Mouse (Mus musculus): ENCODE results near the gene Eno2. TPM values are rescaled to one million over a fixed set of nuclear protein-coding genes. Genes with fewer than 3 reads are reported as not detected.

Eno2 gene
- 0.11 and 0.80 TPM in 2 replicates for polyA plus RNA-seq (2012; ENCODE audit: low replicate concordance)

GRCm38 (mm10) chr6:124769101-124769765 lies at the start of gene Eno2:
TSS of gene Eno2 (minus strand) at chr6:124769673.

GRCm38 (mm10) chr6:124813933-124814332 lies 44.5 kb upstream of the Eno2 start, which contains the start of gene Tpi1:
TSS of gene Tpi1 (minus strand) at chr6:124814296.

GRCm38 (mm10) chr6:124808358-124809012 lies 39.0 kb upstream of the Eno2 start, which contains the start of gene Spsb2:
TSS of gene Spsb2 (plus strand) at chr6:124808661.

GRCm38 (mm10) chr6:124779222-124779983 lies 9.9 kb upstream of the Eno2 start, which contains the start of gene Lrrc23:
TSS of gene Lrrc23 (minus strand) at chr6:124779727.

GRCm38 (mm10) chr6:124755831-124756595 lies 13.5 kb downstream of the Eno2 start, which contains the start of the genes Gm45234 and Atn1:
TSS of gene Gm45234 (minus strand) at chr6:124756021.
TSS of gene Atn1 (minus strand) at chr6:124756524.

GRCm38 (mm10) chr6:124740888-124741761 lies 28.3 kb downstream of the Eno2 start, which contains the start of gene Grcc10:
TSS of gene Grcc10 (minus strand) at chr6:124741374.

GRCm38 (mm10) chr6:124738511-124739023 lies 30.9 kb downstream of the Eno2 start, which contains the start of gene Ptpn6:
TSS of gene Ptpn6 (minus strand) at chr6:124738714.

GRCm38 (mm10) chr6:124711824-124712782 lies 57.4 kb downstream of the Eno2 start, which contains the start of the genes Emg1 and Phb2:
TSS of gene Emg1 (minus strand) at chr6:124712178.
TSS of gene Phb2 (plus strand) at chr6:124712336.

Other genes with a start within 250 kb of the Eno2 start
- 0.06 and 0.26 TPM in 2 replicates for gene C1s1, start 227.3 kb downstream of the Eno2 start, polyA plus RNA-seq (2012; ENCODE audit: low replicate concordance)
- gene C1rb, start 199.4 kb downstream of the Eno2 start, polyA plus RNA-seq (2012; ENCODE audit: low replicate concordance): not detected in 2 replicates
- gene C1s2, start 133.6 kb downstream of the Eno2 start, polyA plus RNA-seq (2012; ENCODE audit: low replicate concordance): not detected in 2 replicates
- 181 and 313 TPM in 2 replicates for gene Lpcat3, start 106.6 kb downstream of the Eno2 start, polyA plus RNA-seq (2012; ENCODE audit: low replicate concordance)
- gene Emg1, start 57.5 kb downstream of the Eno2 start, polyA plus RNA-seq (2012; ENCODE audit: low replicate concordance): 121 and 214 TPM in 2 replicates
- gene Phb2, start 57.3 kb downstream of the Eno2 start, polyA plus RNA-seq (2012; ENCODE audit: low replicate concordance): 176 and 319 TPM in 2 replicates
- 35.0 and 59.4 TPM in 2 replicates for gene Ptpn6, start 31.0 kb downstream of the Eno2 start, polyA plus RNA-seq (2012; ENCODE audit: low replicate concordance)
- 14.7 and 16.6 TPM in 2 replicates for gene Grcc10, start 28.3 kb downstream of the Eno2 start, polyA plus RNA-seq (2012; ENCODE audit: low replicate concordance)
- 6.5 and 9.2 TPM in 2 replicates for gene Gm45234, start 13.7 kb downstream of the Eno2 start, polyA plus RNA-seq (2012; ENCODE audit: low replicate concordance)
- gene Atn1, start 13.1 kb downstream of the Eno2 start, polyA plus RNA-seq (2012; ENCODE audit: low replicate concordance): 34.5 and 35.4 TPM in 2 replicates
- not detected in 2 replicates for gene Lrrc23, start 10.1 kb upstream of the Eno2 start, polyA plus RNA-seq (2012; ENCODE audit: low replicate concordance)
- gene Spsb2, start 39.0 kb upstream of the Eno2 start, polyA plus RNA-seq (2012; ENCODE audit: low replicate concordance): 6.3 and 9.8 TPM in 2 replicates
- gene Tpi1, start 44.6 kb upstream of the Eno2 start, polyA plus RNA-seq (2012; ENCODE audit: low replicate concordance): 16.7 and 65.2 TPM in 2 replicates
- gene Usp5, start 59.8 kb upstream of the Eno2 start, polyA plus RNA-seq (2012; ENCODE audit: low replicate concordance): 22.3 and 54.7 TPM in 2 replicates
- gene Cdca3, start 59.9 kb upstream of the Eno2 start, polyA plus RNA-seq (2012; ENCODE audit: low replicate concordance): 62.0 and 80.4 TPM in 2 replicates
- not detected in 2 replicates for gene Gnb3, start 70.6 kb upstream of the Eno2 start, polyA plus RNA-seq (2012; ENCODE audit: low replicate concordance)
- 1.2 and 1.6 TPM in 2 replicates for gene P3h3, start 88.1 kb upstream of the Eno2 start, polyA plus RNA-seq (2012; ENCODE audit: low replicate concordance)
- 0.41 and 1.1 TPM in 2 replicates for gene Gpr162, start 94.3 kb upstream of the Eno2 start, polyA plus RNA-seq (2012; ENCODE audit: low replicate concordance)
- 8.6 and 14.1 TPM in 2 replicates for gene Cd4, start 118.5 kb upstream of the Eno2 start, polyA plus RNA-seq (2012; ENCODE audit: low replicate concordance)
- 15.5 and 17.2 TPM in 2 replicates for gene Lag3, start 142.0 kb upstream of the Eno2 start, polyA plus RNA-seq (2012; ENCODE audit: low replicate concordance)
- gene Ptms, start 150.4 kb upstream of the Eno2 start, polyA plus RNA-seq (2012; ENCODE audit: low replicate concordance): 272 and 614 TPM in 2 replicates
- 197 and 222 TPM in 2 replicates for gene Mlf2, start 161.7 kb upstream of the Eno2 start, polyA plus RNA-seq (2012; ENCODE audit: low replicate concordance)
- 25.6 and 40.3 TPM in 2 replicates for gene Cops7a, start 195.9 kb upstream of the Eno2 start, polyA plus RNA-seq (2012; ENCODE audit: low replicate concordance)
- 16.7 and 36.1 TPM in 2 replicates for gene Pianp, start 227.0 kb upstream of the Eno2 start, polyA plus RNA-seq (2012; ENCODE audit: low replicate concordance)
- 40.4 and 66.4 TPM in 2 replicates for gene Zfp384, start 239.5 kb upstream of the Eno2 start, polyA plus RNA-seq (2012; ENCODE audit: low replicate concordance)

Data from leukemia stem cell, adult 10-12 weeks (primary cell).